Comparison of ENCODE assay signal across 8 mouse cellular contexts in the genomic region with DNA sequence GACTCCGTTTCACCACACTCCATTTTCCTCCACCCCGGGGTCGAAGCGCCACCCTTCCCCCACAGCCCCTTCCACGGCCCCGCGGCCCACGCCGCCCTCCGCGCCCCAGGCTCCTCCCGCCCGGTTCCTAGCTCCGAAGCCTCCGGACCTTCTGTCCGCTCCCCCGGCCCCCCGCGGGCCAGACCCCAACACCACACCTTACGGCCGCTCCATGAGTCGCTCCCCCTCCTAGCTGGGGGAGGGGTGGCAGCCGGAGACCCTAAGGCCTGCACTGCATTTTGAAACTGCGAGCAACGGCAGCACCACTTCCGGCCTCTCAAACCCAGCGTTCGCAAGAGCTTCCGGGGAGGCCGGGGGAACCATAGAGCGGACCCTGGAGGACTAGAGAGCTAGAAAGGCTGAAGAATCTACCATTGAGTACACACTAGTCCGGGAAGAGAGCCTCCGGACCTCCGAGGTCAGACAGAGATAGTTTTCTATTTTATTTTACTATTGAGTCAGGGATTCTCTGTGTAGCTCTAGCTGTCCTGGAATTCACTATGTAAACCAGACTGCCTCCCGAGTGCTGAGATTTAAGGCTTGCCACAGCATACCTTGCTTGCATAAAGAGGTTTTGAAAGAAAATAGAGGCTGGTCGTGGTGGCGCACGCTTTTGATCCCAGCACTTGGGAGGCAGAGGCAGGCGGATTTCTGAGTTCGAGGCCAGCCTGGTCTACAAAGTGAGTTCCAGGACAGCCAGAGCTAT. TPM values are rescaled to one million over a fixed set of nuclear protein-coding genes. Genes with fewer than 3 reads are reported as not detected.
DNase-seq lines count a peak whose midpoint lies in the region; ATAC-seq and TF ChIP-seq lines count a peak whose summit lies in the region.

No protein-coding gene starts in this region.

- intact Hi-C loops in heart, postnatal 25 days (cut with DNase I), result no loop called here

- peak overlapping the region; percentile 93 for H3K9ac ChIP-seq in forebrain, embryonic 15.5 days (replicated peaks)

- peak; percentile 62; the same call in 1 of the 2 replicates for TF ChIP-seq POLR2A in lung, adult 2 months (IDR thresholded peaks at IDR 0.05; ENCODE audit: borderline replicate concordance, extremely low read depth, low read depth, low read length)

- peaks cover 8% of the 10 kb centered on the region for H3K4me1 ChIP-seq in forebrain, embryonic 15.5 days
- H3K4me1 ChIP-seq in lung, adult 2 months (ENCODE audit: control insufficient read depth, insufficient read depth, low read length), result peaks cover 2% of the 10 kb centered on the region; the same call in 1 of the 2 replicates

- H3K4me2 ChIP-seq in forebrain, embryonic 15.5 days (replicated peaks), result peak overlapping the region; percentile 55

- H3K27ac ChIP-seq in forebrain, embryonic 15.5 days (replicated peaks), result peak overlapping the region; percentile 91

- no peak for TF ChIP-seq CTCF in lung, adult 2 months (IDR thresholded peaks at IDR 0.05; ENCODE audit: insufficient read depth, low read length)

- DNase-seq in ES-CJ7 (ENCODE audit: low read depth, low spot score), result peak; percentile 99
- peak; percentile 80 for DNase-seq in cerebellum, adult 11 months
- DNase-seq in heart, postnatal 25 days (ENCODE audit: low spot score), result peak; percentile 76
- DNase-seq in layer of hippocampus, adult 18-20 months (ENCODE audit: low spot score in 2 of 2), result peak; percentile 83 to 93
- DNase-seq in lung, adult 2 months, result peak; percentile 77
- DNase-seq in thymus, adult 18-20 months, result peak; percentile 80 to 89

- H3K9me3 ChIP-seq in forebrain, embryonic 15.5 days, result no peaks in the 10 kb centered on the region

- ATAC-seq in forebrain, embryonic 15.5 days (replicated peaks), result peak; percentile 98
- ATAC-seq in neutrophil, adult 5-6 weeks (ENCODE audit: extremely low read depth, insufficient number of reproducible peaks, low FRiP score, poor library complexity, severe bottlenecking), result peak; percentile 98

- H3K36me3 ChIP-seq in forebrain, embryonic 15.5 days, result no peaks in the 10 kb centered on the region

- H3K4me3 ChIP-seq in forebrain, embryonic 15.5 days, result peak overlapping the region; percentile 97
- H3K4me3 ChIP-seq in lung, adult 2 months (replicated peaks; ENCODE audit: extremely low read depth, low read depth, low read length), result peak overlapping the region; percentile 90

- H3K27me3 ChIP-seq in forebrain, embryonic 15.5 days, result no peaks in the 10 kb centered on the region

- 0% methylated on average over 40 of the region's 40 CpGs for WGBS in forebrain, embryonic 15.5 days
- WGBS in lung, adult 2 months, result under 1% methylated on average over 39 of the region's 40 CpGs

RNA-seq across cellular contexts. Expression of a gene that starts 5.1 kb away (rescaled TPM):
- polyA plus RNA-seq in forebrain, embryonic 15.5 days (2015; fragmentation: Nextera tagmentation; extraction: Ambion mirVana), result 46.8 and 48.3 TPM in 2 replicates
- total RNA-seq in heart, postnatal 25 days (2021), result 10 to 100 TPM; 25.0 to 29.0 TPM
- total RNA-seq in layer of hippocampus, adult 18-20 months (2021), result 10 to 100 TPM; 68.0 to 86.7 TPM
- polyA plus RNA-seq in lung, adult 2 months (2012; rRNA removed), result 28.8 and 45.9 TPM in 2 replicates
- total RNA-seq in neutrophil, adult 5-6 weeks (2017), result 312 and 322 TPM in 2 replicates

RNA-seq across cellular contexts. Expression of a gene that starts 20.2 kb away (rescaled TPM):
- polyA plus RNA-seq in forebrain, embryonic 15.5 days (2015; fragmentation: Nextera tagmentation; extraction: Ambion mirVana), result 15.7 and 18.7 TPM in 2 replicates
- total RNA-seq in heart, postnatal 25 days (2021), result 10 to 100 TPM; 19.9 to 21.2 TPM
- total RNA-seq in layer of hippocampus, adult 18-20 months (2021), result 10 to 100 TPM; 14.5 to 15.0 TPM
- 10.1 and 11.9 TPM in 2 replicates for polyA plus RNA-seq in lung, adult 2 months (2012; rRNA removed)
- 33.1 and 34.9 TPM in 2 replicates for total RNA-seq in neutrophil, adult 5-6 weeks (2017)

Comparison
In these comparisons a context has a peak if more than half of its experiments do, and no peak if none do; other contexts are left out.
1. Peak in every context shown above with its lines: DNase-seq, ATAC-seq, H3K4me3 ChIP-seq and H3K27ac ChIP-seq.